Mouse (Mus musculus): ENCODE measurements around the gene Uroc1. TPM values are rescaled to one million over a fixed set of nuclear protein-coding genes. Genes with fewer than 3 reads are reported as not detected.

Gene Uroc1
- total RNA-seq, 2 experiments from 2014 or later: not detected

GRCm38 (mm10) chr6:90358142-90358541 lies 25.1 kb downstream of the Uroc1 start:
- DNase-seq: no peak

- DNase-seq: no peak
These were observed 26.4 kb downstream of the Uroc1 start for GRCm38 (mm10) chr6:90359445-90359844.

GRCm38 (mm10) chr6:90360024-90360781 lies 27.1 kb downstream of the Uroc1 start:
- DNase-seq: no peak

- no peak for DNase-seq
These were observed 28.0 kb downstream of the Uroc1 start for GRCm38 (mm10) chr6:90360922-90361614.

- no peak for DNase-seq
These were observed 30.2 kb downstream of the Uroc1 start for GRCm38 (mm10) chr6:90363301-90363700.

- DNase-seq: peak; percentile 99
These were observed 36.1 kb downstream of the Uroc1 start, which contains the start of gene Zxdc for GRCm38 (mm10) chr6:90368976-90369724. Gene Zxdc (plus strand): TSS chr6:90369492.

- peak; percentile 21 to 42 for DNase-seq
These were observed 36.9 kb downstream of the Uroc1 start for GRCm38 (mm10) chr6:90369725-90370553.

- DNase-seq: no peak
These were observed 41.6 kb downstream of the Uroc1 start for GRCm38 (mm10) chr6:90374647-90375046.

- no peak for DNase-seq
These were observed 44.6 kb downstream of the Uroc1 start for GRCm38 (mm10) chr6:90377708-90378107.

- no peak for DNase-seq
These were observed 48.4 kb downstream of the Uroc1 start for GRCm38 (mm10) chr6:90381465-90381864.

- no peak for DNase-seq
These were observed 57.5 kb downstream of the Uroc1 start for GRCm38 (mm10) chr6:90390629-90391028.

- no peak for DNase-seq
These were observed 60.9 kb downstream of the Uroc1 start for GRCm38 (mm10) chr6:90393948-90394347.

- DNase-seq: no peak
These were observed 62.7 kb downstream of the Uroc1 start for GRCm38 (mm10) chr6:90395751-90396150.

GRCm38 (mm10) chr6:90397291-90397690 lies 64.2 kb downstream of the Uroc1 start:
- no peak for DNase-seq

- no peak for DNase-seq
These were observed 75.5 kb downstream of the Uroc1 start for GRCm38 (mm10) chr6:90408632-90409031.

- no peak for DNase-seq
These were observed 77.9 kb downstream of the Uroc1 start for GRCm38 (mm10) chr6:90410972-90411371.

GRCm38 (mm10) chr6:90411926-90412325 lies 78.8 kb downstream of the Uroc1 start:
- no peak for DNase-seq

Other genes starting within 250 kb of the Uroc1 start
- not detected for gene Vmn1r50, start 231.9 kb upstream of the Uroc1 start, total RNA-seq (2021)
- not detected for gene Vmn1r51, start 210.7 kb upstream of the Uroc1 start, total RNA-seq (2021)
- not detected for gene Vmn1r52, start 158.5 kb upstream of the Uroc1 start, total RNA-seq (2021)
- not detected for gene V1ra8, start 130.5 kb upstream of the Uroc1 start, total RNA-seq (2021)
- not detected for gene Vmn1r53, start 108.8 kb upstream of the Uroc1 start, total RNA-seq (2021)
- not detected for gene Vmn1r54, start 87.0 kb upstream of the Uroc1 start, total RNA-seq (2021)
- gene BC048671, start 32.1 kb upstream of the Uroc1 start, total RNA-seq (2021): not detected
- gene Chst13, start 8.1 kb upstream of the Uroc1 start, total RNA-seq (2021): not detected
- gene Zxdc, start 36.2 kb downstream of the Uroc1 start, total RNA-seq (2021): 10 to 100 TPM; 29.6 to 33.5 TPM
- 10 to 100 TPM; 10.7 to 16.8 TPM for gene Cfap100, start 95.5 kb downstream of the Uroc1 start, total RNA-seq (2021)
- gene Klf15, start 129.3 kb downstream of the Uroc1 start, total RNA-seq (2021): 10 to 100 TPM; 26.2 to 41.7 TPM
- gene Aldh1l1, start 153.1 kb downstream of the Uroc1 start, total RNA-seq (2021): 10 to 100 TPM; 40.9 to 41.3 TPM

All from layer of hippocampus, postnatal 36 days (tissue).